Mouse (Mus musculus) megakaryocyte, embryonic 14.5 days (primary cell): ENCODE data around the gene Zfp827.

ENCODE experiments used
- FLI1 ChIP-seq: IDR thresholded peaks from 2 replicates; pipeline ENCODE4 v1.6.1; 2012; ENCODE audit warnings: low read length, inconsistent platforms, mixed read lengths
- GATA1 ChIP-seq: IDR thresholded peaks from 3 replicates; pipeline ENCODE4 v1.6.1; 2012; ENCODE audit warnings: mixed read lengths, low read length, inconsistent platforms, borderline replicate concordance

- no peak for TF ChIP-seq GATA1
- no peak for TF ChIP-seq FLI1
These were observed 28.9 kb downstream of the Zfp827 start for GRCm38 (mm10) chr8:79057179-79057578.
